Mouse (Mus musculus): ENCODE results near the gene Ctsw. TPM values are rescaled to one million over a fixed set of nuclear protein-coding genes. Genes with fewer than 3 reads are reported as not detected.
A peak's percentile ranks its signal among the peaks of the same experiment; 100 is the strongest.

The Ctsw gene
- polyA plus RNA-seq, 1 experiment from 2014 or later: 0.84 TPM

DNA sequence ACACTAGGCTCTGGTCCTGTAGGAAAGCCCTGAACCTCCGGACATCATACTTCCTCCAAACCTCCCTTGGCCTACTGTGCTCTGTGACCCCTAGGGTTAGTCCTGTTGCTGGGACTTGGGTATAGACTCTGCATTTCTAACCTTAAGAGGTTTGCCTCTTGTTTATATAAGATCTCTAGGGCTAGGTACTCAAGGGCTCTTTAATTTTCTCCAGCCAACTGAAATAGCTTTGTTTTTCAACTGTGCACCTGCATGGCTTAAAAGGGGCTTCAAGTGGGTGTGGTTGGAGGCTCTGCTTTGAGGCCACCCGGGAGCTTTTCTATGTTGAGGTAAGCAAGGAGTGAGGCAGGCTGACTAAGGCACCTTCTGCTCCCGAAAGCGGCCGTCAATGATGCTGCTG is 16.2 kb upstream of the Ctsw start:
- no peak overlapping the region for H3K4me3 ChIP-seq (ENCODE audit: low read depth, low read length)
- H3K27me3 ChIP-seq (ENCODE audit: control insufficient read depth, insufficient read depth, low read length): no peaks in the 10 kb centered on the region
- ATAC-seq (replicated peaks; ENCODE audit: insufficient number of reproducible peaks, low FRiP score, low TSS enrichment): no peak
- H3K27ac ChIP-seq (ENCODE audit: low read depth, low read length): no peak overlapping the region
- H3K4me1 ChIP-seq (ENCODE audit: control insufficient read depth, insufficient read depth, low read length): peaks cover 11% of the 10 kb centered on the region; the same call in 1 of the 2 replicates
- WGBS (ENCODE audit: insufficient replicate concordance): 87% methylated on average over 5 of the region's 5 CpGs
- no peak overlapping the region for H3K4me2 ChIP-seq
- no peaks in the 10 kb centered on the region for H3K9me3 ChIP-seq (replicated peaks; ENCODE audit: control insufficient read depth, low read length)
- no peak overlapping the region for H3K9ac ChIP-seq (ENCODE audit: low read depth, low read length)
- H3K36me3 ChIP-seq (ENCODE audit: control insufficient read depth, insufficient read depth, low read length): peaks cover 31% of the 10 kb centered on the region

DNA sequence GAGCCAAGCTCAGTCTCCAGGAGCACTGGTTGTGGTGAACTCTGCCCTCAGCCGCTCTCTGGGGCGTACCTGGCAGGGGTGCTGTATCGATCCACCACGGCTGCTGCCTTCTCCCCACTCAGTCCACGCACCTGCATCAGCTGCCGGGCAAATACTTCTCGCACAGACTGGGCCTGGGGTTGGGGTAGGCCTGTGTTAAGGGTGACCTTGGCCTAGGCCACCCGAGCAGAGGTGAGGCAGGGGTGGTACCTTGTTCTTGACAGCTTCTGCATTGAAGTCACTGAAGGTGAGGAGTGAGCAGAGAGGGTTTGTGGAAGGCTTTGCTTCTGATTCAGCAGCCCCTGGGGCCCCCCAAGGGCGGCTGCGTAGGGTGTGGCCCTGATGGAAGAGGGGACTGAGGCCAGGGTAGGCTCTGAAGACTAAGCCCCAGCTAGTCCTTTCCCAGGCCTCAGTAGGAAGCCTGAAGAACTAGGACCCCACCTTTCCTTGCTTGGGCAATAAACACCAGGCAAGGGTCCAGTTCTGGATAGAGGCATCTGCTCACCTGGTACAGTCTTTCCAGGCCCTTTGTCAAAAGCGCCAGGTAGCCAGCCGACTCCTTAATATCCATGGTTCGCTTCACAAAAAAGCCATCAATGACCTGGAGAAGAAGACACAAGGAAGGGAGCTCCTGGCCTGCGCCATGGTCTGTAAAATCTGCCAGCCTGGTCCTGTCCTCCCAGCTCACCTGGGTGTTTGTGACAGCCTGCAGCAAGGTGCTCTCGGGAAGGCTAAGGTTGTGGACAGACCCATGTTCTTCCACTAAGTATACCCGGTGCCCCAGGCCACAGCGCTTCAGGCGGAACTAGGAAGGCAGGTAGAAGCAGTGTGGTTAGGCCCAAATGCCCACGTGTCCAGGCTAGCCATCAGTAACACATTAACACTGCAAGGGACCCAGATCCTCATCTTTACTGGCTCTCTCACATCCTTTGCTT is 15.4 kb upstream of the Ctsw start:
- no peak overlapping the region for H3K9ac ChIP-seq (ENCODE audit: low read depth, low read length)
- no peak overlapping the region for H3K4me3 ChIP-seq (ENCODE audit: low read depth, low read length)
- H3K9me3 ChIP-seq (replicated peaks; ENCODE audit: control insufficient read depth, low read length): no peaks in the 10 kb centered on the region
- peaks cover 11% of the 10 kb centered on the region; the same call in 1 of the 2 replicates for H3K4me1 ChIP-seq (ENCODE audit: control insufficient read depth, insufficient read depth, low read length)
- 89% methylated on average over 19 of the region's 19 CpGs for WGBS (ENCODE audit: insufficient replicate concordance)
- H3K27me3 ChIP-seq (ENCODE audit: control insufficient read depth, insufficient read depth, low read length): no peaks in the 10 kb centered on the region
- no peak for ATAC-seq (replicated peaks; ENCODE audit: insufficient number of reproducible peaks, low FRiP score, low TSS enrichment)
- peaks cover 36% of the 10 kb centered on the region for H3K36me3 ChIP-seq (ENCODE audit: control insufficient read depth, insufficient read depth, low read length)
- H3K4me2 ChIP-seq: no peak overlapping the region
- no peak overlapping the region for H3K27ac ChIP-seq (ENCODE audit: low read depth, low read length)

DNA sequence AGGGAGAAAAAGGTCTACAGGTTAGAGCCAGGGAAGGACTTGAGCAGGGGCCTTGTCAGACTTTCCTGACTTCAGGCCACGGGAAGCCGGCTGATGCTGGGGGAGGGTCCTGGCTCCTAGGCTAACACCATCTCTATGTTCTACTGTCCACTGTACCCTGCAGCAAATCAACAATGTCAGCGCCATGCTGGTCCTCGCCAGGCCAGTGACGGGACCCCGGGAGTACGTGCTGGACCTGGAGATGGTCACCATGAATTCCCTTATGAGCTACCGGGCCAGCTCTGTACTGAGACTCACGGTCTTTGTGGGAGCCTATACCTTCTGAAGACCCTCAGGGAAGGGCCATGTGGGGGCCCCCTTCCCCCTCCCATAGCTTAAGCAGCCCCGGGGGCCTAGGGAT is 13.1 kb upstream of the Ctsw start:
- no peak overlapping the region for H3K4me3 ChIP-seq (ENCODE audit: low read depth, low read length)
- H3K9ac ChIP-seq (ENCODE audit: low read depth, low read length): no peak overlapping the region
- no peaks in the 10 kb centered on the region for H3K9me3 ChIP-seq (replicated peaks; ENCODE audit: control insufficient read depth, low read length)
- H3K27me3 ChIP-seq (ENCODE audit: control insufficient read depth, insufficient read depth, low read length): no peaks in the 10 kb centered on the region
- H3K27ac ChIP-seq (ENCODE audit: low read depth, low read length): no peak overlapping the region
- no peak for ATAC-seq (replicated peaks; ENCODE audit: insufficient number of reproducible peaks, low FRiP score, low TSS enrichment)
- no peak overlapping the region for H3K4me2 ChIP-seq
- peaks cover 42% of the 10 kb centered on the region for H3K36me3 ChIP-seq (ENCODE audit: control insufficient read depth, insufficient read depth, low read length)
- 88% methylated on average over 10 of the region's 10 CpGs for WGBS (ENCODE audit: insufficient replicate concordance)
- 0 out of 2 replicates have a peak, but pooled peaks cover 2% of the 10 kb centered on the region for H3K4me1 ChIP-seq (ENCODE audit: control insufficient read depth, insufficient read depth, low read length)

DNA sequence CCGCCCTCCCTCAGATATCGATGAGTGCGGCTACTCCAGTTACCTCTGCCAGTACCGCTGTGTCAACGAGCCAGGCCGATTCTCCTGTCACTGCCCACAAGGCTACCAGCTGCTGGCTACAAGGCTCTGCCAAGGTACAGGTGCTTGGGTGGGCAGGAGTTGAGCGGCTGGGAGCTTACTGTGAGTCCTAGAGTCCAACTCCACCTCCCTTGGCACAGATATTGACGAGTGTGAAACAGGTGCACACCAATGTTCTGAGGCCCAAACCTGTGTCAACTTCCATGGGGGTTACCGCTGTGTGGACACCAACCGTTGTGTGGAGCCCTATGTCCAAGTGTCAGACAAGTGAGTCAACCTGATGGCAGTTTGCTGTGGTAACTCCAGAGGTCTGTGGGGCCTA is 11.7 kb upstream of the Ctsw start:
- ATAC-seq (replicated peaks; ENCODE audit: insufficient number of reproducible peaks, low FRiP score, low TSS enrichment): no peak
- H3K4me2 ChIP-seq: no peak overlapping the region
- no peak overlapping the region for H3K9ac ChIP-seq (ENCODE audit: low read depth, low read length)
- H3K4me1 ChIP-seq (ENCODE audit: control insufficient read depth, insufficient read depth, low read length): peaks cover 10% of the 10 kb centered on the region
- no peak overlapping the region for H3K27ac ChIP-seq (ENCODE audit: low read depth, low read length)
- peaks cover 34% of the 10 kb centered on the region for H3K36me3 ChIP-seq (ENCODE audit: control insufficient read depth, insufficient read depth, low read length)
- H3K4me3 ChIP-seq (ENCODE audit: low read depth, low read length): no peak overlapping the region
- no peaks in the 10 kb centered on the region for H3K9me3 ChIP-seq (replicated peaks; ENCODE audit: control insufficient read depth, low read length)
- WGBS (ENCODE audit: insufficient replicate concordance): 89% methylated on average over 10 of the region's 10 CpGs
- no peaks in the 10 kb centered on the region for H3K27me3 ChIP-seq (ENCODE audit: control insufficient read depth, insufficient read depth, low read length)

DNA sequence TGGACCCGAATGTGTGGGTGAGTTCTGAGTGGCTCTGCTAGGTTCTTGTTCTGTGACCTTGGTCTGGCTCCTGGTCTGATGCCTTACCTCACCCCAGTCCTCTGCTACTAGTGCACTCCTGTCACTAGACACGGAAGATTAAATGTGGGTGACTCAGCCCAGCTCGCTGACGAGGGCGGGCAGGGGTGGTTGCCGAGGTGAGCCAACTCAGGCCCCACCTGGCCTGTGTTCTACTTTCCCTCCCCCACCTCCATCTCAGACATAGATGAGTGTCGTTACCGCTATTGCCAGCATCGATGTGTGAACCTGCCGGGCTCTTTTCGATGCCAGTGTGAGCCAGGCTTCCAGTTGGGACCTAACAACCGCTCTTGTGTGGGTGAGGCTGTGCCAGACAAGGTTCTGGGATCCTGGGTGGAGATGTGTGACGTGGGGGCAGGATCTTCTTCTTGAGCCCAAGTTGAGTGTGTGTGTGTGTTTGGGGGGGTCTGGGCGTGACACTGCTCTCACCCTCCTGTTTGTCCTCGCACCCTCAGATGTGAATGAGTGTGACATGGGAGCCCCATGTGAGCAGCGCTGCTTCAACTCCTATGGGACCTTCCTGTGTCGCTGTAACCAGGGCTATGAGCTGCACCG is 9.5 kb upstream of the Ctsw start:
- no peak for ATAC-seq (replicated peaks; ENCODE audit: insufficient number of reproducible peaks, low FRiP score, low TSS enrichment)
- no peak overlapping the region for H3K27ac ChIP-seq (ENCODE audit: low read depth, low read length)
- H3K9ac ChIP-seq (ENCODE audit: low read depth, low read length): no peak overlapping the region
- peaks cover 26% of the 10 kb centered on the region for H3K36me3 ChIP-seq (ENCODE audit: control insufficient read depth, insufficient read depth, low read length)
- WGBS (ENCODE audit: insufficient replicate concordance): 88% methylated on average over 18 of the region's 18 CpGs
- H3K27me3 ChIP-seq (ENCODE audit: control insufficient read depth, insufficient read depth, low read length): no peaks in the 10 kb centered on the region
- no peaks in the 10 kb centered on the region for H3K9me3 ChIP-seq (replicated peaks; ENCODE audit: control insufficient read depth, low read length)
- H3K4me1 ChIP-seq (ENCODE audit: control insufficient read depth, insufficient read depth, low read length): peaks cover 12% of the 10 kb centered on the region
- H3K4me2 ChIP-seq: no peak overlapping the region
- H3K4me3 ChIP-seq (ENCODE audit: low read depth, low read length): no peak overlapping the region

DNA sequence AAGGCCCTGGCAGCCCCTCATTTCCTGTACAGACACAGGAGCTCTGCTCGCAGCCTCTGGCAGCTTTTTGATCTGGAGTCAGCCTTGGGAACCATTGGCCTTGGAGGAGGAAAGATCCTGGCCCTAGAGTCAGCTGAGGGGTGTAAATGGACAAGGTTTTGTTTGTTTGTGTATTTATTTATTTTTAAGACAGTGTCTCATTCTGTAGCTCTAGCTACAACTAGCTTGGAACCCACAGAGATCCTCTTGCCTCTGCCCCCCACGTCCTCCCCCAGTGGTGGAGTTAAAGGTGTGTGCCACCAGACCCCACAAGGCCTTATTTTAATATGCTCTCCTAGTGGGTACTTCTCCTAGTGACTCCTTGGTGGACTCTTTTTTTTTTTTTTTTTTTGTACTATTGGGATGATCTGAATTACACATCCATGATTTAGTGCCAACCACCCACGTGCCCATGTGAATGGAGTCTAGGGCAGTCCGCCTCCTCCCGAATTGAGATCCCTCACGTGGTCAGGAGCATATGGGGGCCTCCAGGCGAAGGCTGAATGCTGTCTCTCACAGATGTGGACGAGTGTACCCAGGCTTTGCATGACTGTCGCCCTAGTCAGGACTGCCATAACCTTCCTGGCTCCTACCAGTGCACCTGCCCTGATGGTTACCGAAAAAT is 8.8 kb upstream of the Ctsw start:
- H3K9ac ChIP-seq (ENCODE audit: low read depth, low read length): no peak overlapping the region

DNA sequence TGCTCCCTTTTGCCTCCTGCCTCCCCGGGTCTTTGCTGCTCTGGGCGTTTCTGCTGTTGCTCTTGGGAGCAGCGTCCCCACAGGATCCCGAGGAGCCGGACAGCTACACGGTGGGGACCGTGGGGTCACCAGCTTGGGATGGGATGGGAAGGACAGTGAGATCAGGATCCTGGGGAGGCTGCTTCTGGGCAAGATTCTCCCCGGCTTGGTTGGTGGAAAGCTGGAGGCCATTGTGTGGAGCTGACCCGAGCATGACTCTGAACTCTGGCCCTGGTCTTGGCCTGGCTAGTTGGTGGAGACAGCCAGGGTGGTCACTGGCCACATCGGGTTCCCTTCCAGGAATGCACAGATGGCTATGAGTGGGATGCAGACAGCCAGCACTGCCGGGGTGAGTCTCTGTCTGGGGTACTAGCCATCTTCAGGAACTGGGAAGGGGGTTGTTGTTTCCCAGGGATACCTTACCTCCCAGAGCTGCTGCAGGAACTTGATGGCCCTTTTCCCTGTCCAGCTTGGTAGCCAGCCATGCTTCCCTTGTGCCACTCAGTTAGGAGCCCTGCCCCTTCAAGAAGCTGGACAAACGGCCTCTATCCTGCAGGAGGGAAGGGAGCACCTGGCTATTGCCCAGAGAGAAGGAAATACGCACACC is 6.9 kb upstream of the Ctsw start:
- Histone ChIP-seq H3K9ac (ENCODE audit: low read depth, low read length) (peak overlapping the region; percentile 82), H3K36me3 (ENCODE audit: control insufficient read depth, insufficient read depth, low read length) (peaks cover 12% of the 10 kb centered on the region), H3K4me3 (ENCODE audit: low read depth, low read length) (peak overlapping the region; percentile 68), H3K27me3 (ENCODE audit: control insufficient read depth, insufficient read depth, low read length) (no peaks in the 10 kb centered on the region), H3K4me1 (ENCODE audit: control insufficient read depth, insufficient read depth, low read length) (peaks cover 12% of the 10 kb centered on the region), H3K27ac (ENCODE audit: low read depth, low read length) (peak overlapping the region; percentile 86), H3K4me2 (peak overlapping the region; percentile 74), H3K9me3 (replicated peaks; ENCODE audit: control insufficient read depth, low read length) (no peaks in the 10 kb centered on the region)
- no peak for ATAC-seq (replicated peaks; ENCODE audit: insufficient number of reproducible peaks, low FRiP score, low TSS enrichment)
- 18% methylated on average over 13 of the region's 13 CpGs for WGBS (ENCODE audit: insufficient replicate concordance)

More for the DNA sequence above, 8.8 kb upstream of the Ctsw start:
- 83% methylated on average over 10 of the region's 10 CpGs for WGBS (ENCODE audit: insufficient replicate concordance)
- no peaks in the 10 kb centered on the region for H3K9me3 ChIP-seq (replicated peaks; ENCODE audit: control insufficient read depth, low read length)
- H3K4me1 ChIP-seq (ENCODE audit: control insufficient read depth, insufficient read depth, low read length): peaks cover 12% of the 10 kb centered on the region
- no peaks in the 10 kb centered on the region for H3K27me3 ChIP-seq (ENCODE audit: control insufficient read depth, insufficient read depth, low read length)
- peaks cover 23% of the 10 kb centered on the region for H3K36me3 ChIP-seq (ENCODE audit: control insufficient read depth, insufficient read depth, low read length)
- no peak overlapping the region for H3K27ac ChIP-seq (ENCODE audit: low read depth, low read length)
- H3K4me2 ChIP-seq: peak overlapping the region; percentile 3; the same call in 1 of the 2 replicates
- H3K4me3 ChIP-seq (ENCODE audit: low read depth, low read length): no peak overlapping the region
- ATAC-seq (replicated peaks; ENCODE audit: insufficient number of reproducible peaks, low FRiP score, low TSS enrichment): no peak
